Mouse (Mus musculus) cerebellum, adult 11 months (tissue): Measurements from ENCODE around the gene Ybx3.

Experiments used
- DNase-seq: peaks from one replicate; pipeline ENCODE4 v3.0.0; 2022

The Ybx3 gene

DNA sequence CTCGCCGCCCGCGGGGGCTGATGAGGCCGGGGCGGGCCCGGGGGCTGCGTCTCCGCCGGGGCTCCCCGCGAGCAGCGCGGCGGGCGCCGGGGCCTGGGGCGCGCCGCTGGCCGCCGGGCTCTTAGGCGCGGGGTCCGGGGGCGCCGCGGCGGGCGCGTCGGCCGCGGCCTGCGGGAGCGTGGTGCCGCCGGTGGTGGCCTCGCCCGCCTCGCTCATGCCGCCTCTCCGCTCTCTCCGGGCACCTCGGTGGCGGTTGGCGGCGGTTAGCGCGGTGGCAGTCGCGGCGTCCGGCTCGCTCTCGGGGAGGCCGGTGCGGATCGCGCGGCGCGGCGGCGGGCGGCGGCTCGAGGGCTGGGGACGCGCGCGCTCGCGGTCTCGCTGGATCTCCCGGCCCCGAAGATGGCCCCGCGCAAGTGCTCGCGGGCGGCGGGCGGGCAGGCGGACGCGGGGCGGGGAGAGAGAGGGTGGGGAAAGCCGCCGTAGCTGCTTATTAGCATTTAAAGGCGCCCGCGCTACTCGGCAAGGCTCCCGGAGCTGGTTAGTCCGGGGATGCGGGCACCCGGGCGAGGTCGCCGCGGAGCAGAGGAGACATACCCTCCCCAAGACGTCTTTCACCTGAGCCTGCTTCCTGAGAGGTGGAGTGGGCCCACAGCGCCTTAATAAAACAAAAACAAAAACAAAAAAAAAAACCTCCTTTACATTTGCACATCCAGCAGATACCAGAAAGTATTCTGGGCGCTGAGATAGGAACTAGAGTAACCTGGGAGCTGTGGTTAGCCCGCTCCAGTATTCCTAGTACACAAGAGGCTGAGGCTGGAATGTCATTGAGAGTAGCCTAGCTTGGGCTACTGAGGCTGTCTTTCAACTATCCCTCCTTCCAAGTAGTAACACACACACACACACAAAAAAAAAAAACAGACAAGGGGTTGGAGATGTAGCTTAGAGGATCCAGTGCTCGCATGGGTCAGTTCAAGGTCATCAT, at the start of gene Ybx3:
Ybx3 (minus strand) TSS at position 437 of the 982 bp plus-strand sequence.
- DNase-seq, result peak; percentile 86

DNA sequence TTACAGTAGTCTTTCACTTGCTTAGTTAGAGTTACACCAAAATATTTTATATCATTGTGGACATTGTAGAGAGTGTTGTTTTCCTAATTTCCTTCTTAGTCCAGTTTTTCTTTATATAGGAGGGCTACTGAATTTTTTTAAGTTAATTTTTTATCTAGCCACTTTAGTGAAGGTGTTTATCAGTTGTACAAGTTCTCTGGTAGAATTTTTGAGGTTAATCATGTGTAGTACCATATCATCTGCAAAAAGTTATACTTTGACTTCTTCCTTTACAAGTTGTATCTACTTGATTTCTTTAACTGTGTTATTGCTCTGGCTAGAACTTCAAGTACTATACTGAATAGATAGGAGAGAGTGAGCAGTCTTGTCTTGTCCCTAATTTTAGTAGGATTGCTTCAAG, 48.4 kb upstream of the Ybx3 start:
- DNase-seq, result no peak

DNA sequence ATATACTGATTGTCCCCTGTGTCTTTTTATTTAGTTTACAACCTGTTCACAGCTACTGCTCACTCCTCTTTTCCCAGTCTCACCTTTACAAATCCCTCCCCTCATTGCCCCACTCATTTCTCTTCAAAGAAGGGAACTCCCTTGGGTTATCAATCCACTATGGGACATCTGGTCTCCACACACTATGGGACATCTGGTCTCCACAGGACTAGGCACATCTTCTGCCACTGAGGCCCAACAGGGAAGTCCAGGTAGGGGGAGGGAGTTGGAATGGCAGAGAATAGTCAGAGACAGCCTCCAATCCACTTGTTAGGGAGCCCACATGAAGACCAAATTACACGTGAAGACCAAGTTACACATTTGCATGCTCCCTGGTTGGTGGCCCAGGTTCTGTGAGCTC, 45.8 kb upstream of the Ybx3 start:
- no peak for DNase-seq

DNA sequence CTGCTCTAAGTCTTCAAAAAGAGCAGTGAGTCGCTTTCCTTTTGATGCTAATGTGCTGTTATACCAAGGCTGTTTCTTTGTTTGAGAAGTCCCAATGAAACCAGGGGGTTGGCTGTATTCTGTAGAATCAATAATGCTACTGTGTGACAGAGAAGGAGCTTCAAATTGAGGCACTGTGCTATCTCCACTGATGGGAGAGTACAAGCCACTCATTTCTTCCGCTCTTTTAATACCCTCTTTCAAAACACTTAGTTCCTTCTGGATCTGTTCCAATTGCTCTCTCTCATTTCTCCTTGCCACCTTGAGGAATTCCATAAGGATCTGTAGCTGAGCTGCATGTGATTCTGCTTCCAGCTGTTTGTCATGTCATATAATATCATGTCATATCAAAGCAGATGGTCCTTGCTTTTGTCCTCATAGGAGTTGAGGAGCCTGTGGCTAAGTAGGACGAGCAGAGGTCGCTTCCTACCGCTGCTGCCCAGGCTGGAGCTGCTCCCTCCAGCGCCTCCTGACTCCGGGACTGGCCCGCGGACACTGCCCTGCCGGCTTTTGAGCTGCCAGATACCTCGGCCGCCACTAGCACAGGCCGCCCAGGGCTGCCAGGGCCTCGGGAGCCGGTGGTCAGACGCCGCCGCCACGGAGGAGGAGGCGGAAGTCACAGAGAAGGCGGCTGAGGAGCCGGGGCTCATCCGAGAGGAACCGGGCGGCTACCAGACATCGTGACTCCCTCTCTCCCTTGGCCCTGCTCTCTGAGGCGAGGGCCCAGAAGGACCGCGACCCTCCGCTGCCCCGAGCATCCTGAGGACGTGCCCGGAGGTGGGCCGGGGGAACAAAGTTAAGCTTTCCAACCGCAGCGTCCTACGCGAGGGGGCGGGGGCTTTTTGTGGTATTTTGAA, 45.1 kb upstream of the Ybx3 start:
- no peak for DNase-seq

DNA sequence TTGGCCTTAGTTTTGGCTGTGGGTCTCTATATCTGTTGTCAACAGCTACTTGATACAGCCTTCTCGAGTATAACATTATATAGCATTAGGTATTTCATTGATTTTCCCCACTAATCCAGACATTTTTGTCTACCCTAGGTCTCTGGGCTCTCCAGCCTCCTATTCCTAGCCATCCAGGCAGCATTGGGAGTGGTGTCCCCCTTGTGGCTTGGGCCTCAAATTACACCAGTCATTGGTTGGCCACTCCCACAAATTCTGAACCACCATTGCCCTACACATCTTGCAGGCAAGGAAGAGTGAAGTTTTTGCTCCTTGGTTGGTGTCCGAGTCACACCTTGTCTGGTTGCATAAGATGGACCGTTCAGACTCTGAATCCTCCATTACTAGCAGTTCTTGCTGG, 33.3 kb upstream of the Ybx3 start:
- no peak for DNase-seq

DNA sequence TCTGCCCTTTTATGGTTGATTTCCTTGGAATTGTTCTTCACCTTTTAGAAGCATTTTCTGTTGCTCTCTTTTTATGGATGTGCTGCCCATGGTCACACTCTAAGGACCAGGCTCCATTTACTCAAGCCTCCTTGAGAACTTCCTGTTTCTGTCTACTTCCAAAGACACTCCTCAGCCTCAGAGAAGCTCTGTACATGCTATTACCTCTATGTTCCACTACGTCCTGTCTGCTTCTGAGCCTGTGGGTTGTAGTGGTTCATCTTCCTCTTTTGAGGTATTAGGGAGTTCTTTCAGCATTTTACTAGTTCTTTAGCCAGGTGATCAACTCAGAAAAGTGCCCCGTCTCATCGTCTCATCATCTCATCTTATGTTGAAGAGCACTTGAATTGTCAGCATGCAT, 31.3 kb upstream of the Ybx3 start:
- no peak for DNase-seq

DNA sequence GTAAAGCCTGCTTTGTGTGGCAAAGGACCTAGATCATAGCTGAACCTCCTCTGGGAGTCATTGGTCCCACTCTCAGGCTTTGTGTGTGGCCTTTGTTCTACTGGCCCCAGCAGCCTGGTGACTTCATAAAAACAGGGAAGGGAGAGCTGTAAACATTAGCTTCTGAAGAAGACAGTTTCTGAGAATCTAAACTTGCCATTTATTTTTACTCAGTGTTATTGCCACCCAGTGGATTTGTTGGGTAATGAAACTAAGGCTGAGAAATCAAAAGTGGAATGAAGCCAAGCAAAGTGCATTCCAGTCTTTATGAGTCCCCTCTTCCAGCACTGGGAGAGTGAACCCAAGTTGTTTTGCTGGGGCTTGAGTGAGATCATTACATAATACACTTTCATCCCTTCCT, 30.5 kb upstream of the Ybx3 start:
- no peak for DNase-seq

DNA sequence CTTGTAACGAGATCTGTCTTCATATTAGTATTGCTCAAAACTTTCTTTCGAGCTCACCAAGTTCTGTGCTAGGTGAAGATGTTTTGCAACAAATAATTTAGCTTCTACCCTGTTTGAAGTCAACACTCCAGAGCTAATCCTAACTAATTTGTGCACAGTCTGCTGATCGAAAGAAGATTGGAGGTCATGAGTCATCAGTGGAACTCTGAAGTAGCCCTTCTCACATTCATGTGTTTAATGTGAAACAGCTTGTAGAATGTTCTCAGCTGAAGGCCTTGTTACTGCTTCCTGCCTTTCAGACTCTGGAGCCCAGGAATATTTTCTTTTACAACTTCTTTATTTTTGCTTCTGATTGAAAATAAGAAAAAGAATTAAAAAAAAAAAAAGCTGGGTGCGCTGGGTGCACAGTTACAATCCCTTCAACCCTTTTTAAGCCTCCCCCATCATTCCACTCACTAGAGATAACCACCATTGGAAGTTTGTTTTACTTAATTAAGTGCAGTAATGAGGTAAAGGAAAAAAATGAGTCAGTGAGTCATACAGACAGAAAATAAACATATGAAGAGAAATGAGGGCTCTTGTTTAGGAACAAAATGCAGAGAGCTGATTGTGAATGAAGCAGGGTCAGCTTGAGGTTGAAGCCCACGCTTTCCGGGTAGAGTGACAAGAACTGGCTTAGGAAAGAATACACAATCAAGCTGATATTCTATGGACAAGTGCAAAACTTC, 23.0 kb upstream of the Ybx3 start:
- no peak for DNase-seq

DNA sequence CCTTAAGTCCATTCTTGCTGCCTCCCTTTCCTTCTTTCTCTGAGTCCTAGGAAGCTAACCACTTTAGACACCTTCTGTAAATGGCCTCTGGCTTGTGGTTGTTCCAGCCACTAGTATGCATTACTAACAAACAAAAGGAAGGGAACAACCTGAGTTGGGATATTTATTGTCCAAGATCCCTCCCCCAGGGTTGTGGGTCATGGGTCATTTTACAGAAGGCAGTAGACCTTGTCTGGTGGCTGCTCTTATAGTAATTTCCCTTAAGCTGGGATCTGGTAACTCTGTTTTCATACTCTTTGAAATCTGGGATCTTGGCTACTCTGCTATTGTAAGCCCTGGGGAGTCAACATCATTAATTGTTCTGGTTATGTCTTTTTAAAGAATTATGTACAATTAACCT, 18.7 kb upstream of the Ybx3 start:
- no peak for DNase-seq

DNA sequence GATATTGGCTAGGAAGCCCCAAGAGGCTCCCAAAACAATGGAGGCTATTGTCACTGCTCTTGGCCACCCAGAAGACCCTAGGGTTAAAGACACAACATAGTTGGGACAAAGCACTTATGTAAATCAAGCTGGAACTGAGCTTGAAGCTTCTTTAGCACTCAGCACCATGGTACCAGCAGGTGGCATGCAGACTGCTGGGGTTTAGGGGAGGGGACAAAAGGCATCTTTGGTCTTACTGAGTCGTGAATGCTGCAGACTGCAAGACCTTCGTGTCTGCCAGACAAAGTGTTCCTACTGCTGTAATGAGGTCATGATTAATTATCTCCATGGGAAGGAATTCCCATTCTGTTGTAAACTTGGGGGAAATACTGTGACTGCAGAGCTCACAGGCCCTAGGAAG, 17.6 kb upstream of the Ybx3 start:
- no peak for DNase-seq

DNA sequence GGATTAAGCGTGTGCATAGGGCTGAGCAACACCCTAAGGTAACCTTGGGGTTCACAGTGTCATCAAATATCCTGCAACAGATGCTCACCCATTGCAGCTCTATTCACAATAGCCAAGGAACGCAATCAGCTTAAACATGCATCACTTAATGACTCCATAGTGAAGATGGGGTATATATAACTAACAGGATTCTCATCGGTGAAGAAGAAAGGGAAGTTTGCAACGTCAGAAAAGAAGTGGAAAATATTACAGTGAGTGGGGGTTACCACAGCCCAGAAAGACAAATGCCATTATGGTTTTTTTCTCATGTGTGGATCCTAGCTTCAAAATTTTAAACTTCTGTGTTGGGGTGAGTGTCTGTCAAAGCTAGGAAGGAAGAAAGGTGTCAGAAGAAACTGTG, 16.9 kb upstream of the Ybx3 start:
- no peak for DNase-seq

DNA sequence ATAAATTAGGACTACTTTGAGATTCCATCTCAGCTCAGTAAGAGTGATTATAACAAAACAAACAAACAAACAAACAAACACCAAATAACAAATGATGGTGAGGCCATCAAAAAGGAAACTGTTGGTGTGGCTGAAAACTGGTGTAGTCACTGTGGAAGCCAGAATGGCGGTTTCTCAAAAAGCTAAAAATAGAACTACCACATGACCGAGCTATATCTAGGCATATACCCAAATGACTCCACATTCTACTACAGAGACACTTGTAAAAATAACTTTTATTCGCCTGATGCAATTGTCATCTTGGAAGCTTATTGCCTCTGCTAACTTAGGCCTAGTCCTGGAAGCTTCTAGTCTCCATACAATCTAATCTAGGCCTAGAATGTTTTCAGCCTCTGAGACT, 16.0 kb upstream of the Ybx3 start:
- DNase-seq, result no peak

DNA sequence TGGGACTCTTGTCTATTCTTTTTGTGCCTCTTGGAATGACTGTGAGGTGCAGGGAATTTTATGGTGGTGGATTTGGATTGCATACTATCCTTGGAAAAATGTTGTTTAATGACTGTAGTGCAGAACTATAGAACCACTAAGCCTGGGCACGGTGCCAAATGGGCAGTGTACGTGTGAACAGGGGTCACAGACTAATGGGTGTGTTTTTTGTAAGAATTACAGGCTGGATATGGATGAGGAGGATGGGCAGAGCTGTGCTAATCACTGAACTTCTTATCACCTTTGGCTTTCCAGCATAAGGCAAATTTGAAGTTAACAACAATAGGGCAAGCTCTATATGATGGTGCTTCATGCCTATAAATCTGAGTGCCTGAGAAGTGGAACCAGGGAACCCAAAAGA, 14.8 kb upstream of the Ybx3 start:
- no peak for DNase-seq

DNA sequence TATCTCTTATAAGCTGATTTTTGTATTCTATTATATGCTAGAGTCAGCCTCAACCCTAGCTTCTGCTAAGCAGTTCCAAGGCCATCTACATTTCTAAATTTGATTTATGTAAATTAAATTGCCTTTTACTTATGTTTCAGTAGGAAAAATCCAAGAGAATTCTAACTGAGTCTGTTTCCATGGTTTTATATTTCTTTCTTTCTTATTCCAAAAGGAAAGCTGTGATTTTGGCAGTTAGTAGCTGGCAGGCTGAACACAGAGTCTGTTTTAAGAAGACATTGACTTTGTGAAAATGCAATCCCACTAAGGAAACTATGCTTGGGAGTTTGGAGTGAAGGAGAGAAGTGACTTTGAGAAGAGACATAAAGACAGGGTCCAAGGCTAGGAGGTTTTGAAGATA, 14.3 kb upstream of the Ybx3 start:
- DNase-seq, result no peak

DNA sequence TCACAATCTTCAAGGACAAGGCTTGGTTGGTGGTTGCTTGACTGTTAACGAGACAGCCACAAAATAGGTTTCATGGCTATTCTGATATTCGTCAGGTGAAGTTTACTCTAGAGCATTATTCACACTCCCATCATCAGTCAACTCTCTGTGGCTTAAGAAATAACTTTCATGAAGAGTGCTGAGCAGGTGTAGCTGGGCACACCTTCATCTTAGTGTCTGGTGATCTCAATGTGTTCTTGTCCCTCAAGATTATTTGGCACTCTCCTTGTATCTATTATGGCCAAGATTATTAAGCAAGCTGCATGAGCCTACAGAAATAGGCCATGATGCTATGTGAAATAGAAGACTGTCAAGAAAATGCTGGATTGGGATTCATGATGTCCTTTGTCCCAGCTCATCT, 13.0 kb upstream of the Ybx3 start:
- DNase-seq, result no peak

DNA sequence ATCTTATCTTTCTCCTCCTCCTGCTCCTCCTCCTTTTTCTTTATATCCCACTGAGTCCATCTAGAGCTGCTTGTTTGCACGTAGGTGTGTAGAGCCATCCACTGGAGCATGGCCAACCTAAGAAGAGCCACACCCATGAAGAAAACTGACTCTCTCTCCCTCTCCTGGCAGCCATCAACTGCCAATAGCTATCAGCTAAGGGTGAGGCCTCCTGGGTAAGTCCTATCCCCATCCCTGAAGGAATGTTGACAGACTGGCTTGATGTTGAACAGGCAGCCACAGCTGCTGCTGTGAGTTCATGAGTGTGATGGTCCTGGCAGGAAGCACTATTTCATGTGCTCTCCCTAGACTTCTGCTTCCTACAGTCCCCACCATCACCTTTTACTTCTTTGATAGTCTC, 8.4 kb upstream of the Ybx3 start:
- no peak for DNase-seq

DNA sequence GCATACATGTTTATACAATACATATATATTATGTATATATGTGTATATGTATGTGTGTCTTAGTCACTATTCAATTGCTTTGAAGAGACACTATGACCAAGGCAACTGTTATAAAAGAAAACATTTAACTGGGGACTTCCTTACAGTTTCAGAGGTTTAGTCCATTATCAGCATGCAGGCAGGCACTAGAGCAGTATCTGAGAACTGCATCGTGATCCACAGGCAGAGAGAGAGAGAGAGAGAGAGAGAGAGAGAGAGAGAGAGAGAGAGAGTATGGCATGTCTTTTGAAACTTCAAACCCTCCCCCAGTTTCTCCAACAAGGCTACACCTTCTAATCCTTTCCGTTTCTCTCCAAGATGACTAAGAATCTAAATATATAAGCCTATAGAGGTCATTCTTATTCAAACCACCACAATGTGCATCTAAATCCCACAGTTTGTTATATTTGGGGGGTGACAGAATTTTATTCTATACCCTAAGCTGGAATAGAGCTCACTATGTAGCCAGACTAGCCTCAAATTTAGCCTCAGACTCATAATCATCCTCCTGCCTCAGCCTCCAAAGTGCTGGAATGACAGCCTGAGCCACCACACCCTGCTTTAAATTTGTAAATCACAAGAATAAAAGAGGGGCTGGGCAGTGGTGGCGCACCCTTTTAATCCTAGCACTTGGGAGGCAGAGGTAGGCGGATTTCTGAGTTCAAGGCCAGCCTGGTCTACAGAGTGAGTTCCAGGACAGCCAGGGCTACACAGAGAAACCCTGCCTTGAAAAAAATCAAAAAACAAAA, 5.8 kb upstream of the Ybx3 start:
- DNase-seq, result no peak

DNA sequence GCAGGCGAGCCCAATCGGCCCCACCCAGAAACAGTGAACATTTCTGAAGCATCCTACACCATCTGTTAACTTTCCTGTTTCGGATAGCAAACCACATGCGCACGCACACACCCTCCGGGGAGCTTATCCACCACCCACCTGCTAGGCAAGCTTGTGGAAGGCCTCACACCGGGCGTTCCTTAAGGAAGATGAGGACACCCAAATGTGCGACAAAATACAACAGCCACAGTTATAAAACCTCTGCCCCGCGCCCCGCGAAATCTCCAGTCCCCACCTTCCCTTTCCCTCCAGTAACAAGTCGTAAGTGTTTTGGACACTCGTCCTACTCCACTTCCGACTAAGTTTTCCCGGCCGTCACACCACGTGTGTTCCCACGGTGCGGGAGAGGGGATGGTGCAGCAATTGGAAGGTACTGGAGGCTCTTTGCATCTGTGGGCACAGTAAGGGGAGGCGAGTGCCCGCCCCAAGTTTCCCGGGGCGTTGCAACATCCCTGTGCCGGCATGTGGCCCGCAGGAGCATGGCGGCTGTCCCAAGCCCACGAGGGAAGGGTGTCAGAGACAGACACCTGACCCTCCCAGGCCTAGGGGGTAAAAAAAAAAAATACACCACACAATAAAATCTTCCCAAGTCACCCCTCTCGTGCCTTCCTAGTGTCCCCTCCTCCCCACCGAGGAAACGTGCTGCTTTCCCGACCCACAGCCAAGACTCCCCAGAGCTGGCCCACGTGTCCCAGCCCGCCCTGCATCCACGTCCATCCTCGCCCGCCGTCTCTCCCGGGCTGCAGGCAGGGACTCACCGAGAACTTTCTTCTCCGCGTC, 846 bp downstream of the Ybx3 start:
- DNase-seq, result peak; percentile 54

DNA sequence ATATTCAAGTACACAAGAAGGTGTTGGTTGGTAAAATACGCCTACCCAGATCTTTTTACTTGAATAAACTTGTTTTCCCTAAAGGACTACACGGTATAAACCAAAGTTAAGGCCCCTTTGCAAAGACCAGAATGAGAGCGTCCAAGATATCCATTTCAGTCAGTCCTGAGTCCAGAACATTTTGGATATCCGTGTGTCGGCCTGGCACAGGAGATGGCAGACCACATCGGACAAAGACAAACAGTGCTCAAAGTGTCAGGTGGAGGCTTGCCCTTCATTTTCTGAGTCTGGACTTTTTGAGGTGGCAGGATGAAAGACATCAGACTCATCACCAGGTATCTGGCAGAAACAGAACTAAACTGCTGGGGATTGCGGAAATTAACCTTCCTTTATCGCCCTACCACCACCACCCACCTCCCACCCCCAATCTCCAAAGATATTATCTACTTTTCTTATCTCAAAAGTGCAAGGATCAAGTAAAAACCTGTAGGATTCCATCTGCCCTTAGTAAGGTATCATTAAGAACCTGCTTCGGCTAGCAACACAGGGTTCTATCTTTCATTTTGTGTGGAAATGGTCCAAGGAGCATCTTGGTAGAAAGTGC, 1.8 kb downstream of the Ybx3 start:
- DNase-seq, result no peak

DNA sequence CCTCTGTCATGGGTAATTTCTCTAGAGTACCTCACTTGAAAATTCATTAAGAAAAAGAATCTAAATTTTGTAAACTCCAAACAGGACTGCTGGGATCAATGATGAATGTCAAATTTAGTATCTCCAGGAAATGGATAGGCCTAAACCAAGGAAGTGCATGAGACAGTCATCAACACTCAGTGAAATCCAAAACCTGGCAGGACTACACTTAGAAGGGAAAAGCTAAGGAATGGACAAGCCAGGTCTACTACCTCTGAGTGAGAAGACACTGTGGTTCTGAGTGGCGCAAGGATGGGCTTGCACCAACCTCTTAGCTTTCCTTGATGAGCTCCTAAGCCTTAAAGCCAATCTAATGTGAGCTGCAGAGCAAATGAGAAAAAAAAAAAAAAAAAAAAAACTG, 2.8 kb downstream of the Ybx3 start:
- DNase-seq, result no peak

DNA sequence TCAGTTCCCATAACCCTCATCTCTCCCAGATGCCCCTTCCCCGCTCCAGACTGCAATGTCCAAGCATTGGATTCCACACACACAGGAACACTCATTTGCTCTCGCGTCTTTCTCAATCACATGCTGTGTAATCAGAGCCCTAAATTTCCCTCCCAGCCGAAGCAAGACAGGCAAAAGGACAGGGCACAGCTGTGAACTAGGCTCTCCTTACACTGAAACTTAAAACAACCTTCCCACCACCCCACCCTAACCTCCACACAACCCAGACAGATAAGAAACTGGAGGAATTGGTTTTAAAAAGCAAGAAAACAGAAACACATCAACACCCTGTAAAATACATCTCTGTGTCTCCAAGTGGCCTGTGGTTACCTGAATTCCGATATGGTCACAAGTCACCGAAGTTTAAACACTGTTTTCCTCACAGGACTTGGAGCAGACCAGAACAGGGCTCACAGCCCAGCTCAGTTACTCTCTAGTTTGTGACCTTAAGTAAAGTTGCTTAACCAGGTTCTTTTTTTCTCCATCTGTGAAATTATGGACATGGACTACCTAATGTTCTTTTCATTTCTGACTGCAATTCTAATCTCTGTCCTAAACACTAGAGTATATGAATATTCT, 4.5 kb downstream of the Ybx3 start:
- no peak for DNase-seq
